Comparison of ENCODE assay signal across 8 mouse cellular contexts in genomic region chr11:79962877-79963183, GRCm38 (mm10). TPM values are rescaled to one million over a fixed set of nuclear protein-coding genes. Genes with fewer than 3 reads are reported as not detected.
DNase-seq lines count a peak whose midpoint lies in the region; ATAC-seq and TF ChIP-seq lines count a peak whose summit lies in the region.

No protein-coding gene starts in this region.

- peaks cover 7% of the 10 kb centered on the region; the same call in 1 of the 2 replicates for H3K4me1 ChIP-seq in heart, postnatal 0 days (ENCODE audit: control insufficient read depth, insufficient read depth)
- H3K4me1 ChIP-seq in bone marrow macrophage, adult 2 months (ENCODE audit: control insufficient read depth, insufficient read depth, low read length) = peaks cover 5% of the 10 kb centered on the region
- peaks cover 9% of the 10 kb centered on the region for H3K4me1 ChIP-seq in hindbrain, embryonic 15.5 days (replicated peaks)
- H3K4me1 ChIP-seq in midbrain, embryonic 13.5 days (replicated peaks) = peaks cover 11% of the 10 kb centered on the region

- DNase-seq in heart, postnatal 0 days (ENCODE audit: low spot score) = no peak
- no peak for DNase-seq in heart, postnatal 25 days (ENCODE audit: low spot score)
- no peak for DNase-seq in urinary bladder, postnatal 36 days (ENCODE audit: low spot score in 2 of 2)
- no peak for DNase-seq in gastrocnemius, postnatal 10 days
- DNase-seq in right cerebral cortex, adult 2 months (ENCODE audit: low spot score in 2 of 2) = no peak

- H3K27me3 ChIP-seq in heart, postnatal 0 days (ENCODE audit: control insufficient read depth, insufficient read depth, low read length) = no peaks in the 10 kb centered on the region
- 0 out of 2 replicates have a peak, but pooled peaks cover 2% of the 10 kb centered on the region for H3K27me3 ChIP-seq in hindbrain, embryonic 15.5 days
- H3K27me3 ChIP-seq in midbrain, embryonic 13.5 days = peaks cover 9% of the 10 kb centered on the region; the same call in 1 of the 2 replicates

- peak overlapping the region; percentile 71; the same call in 1 of the 2 replicates for H3K9ac ChIP-seq in heart, postnatal 0 days (replicated peaks; ENCODE audit: low read depth, low read length)
- peak overlapping the region; percentile 41 for H3K9ac ChIP-seq in hindbrain, embryonic 15.5 days
- H3K9ac ChIP-seq in midbrain, embryonic 13.5 days (replicated peaks) = peak overlapping the region; percentile 56; the same call in 1 of the 2 replicates

- WGBS in heart, postnatal 0 days = 3% methylated on average over 9 of the region's 9 CpGs
- WGBS in hindbrain, embryonic 15.5 days = 2% methylated on average over 9 of the region's 9 CpGs
- 7% methylated on average over 9 of the region's 9 CpGs for WGBS in midbrain, embryonic 13.5 days

- TF ChIP-seq EP300 in heart, postnatal 0 days (IDR thresholded peaks at IDR 0.05; ENCODE audit: low read depth) = no peak

- peak overlapping the region; percentile 72 for H3K4me2 ChIP-seq in heart, postnatal 0 days (ENCODE audit: low read depth, low read length)
- peak overlapping the region; percentile 76 for H3K4me2 ChIP-seq in hindbrain, embryonic 15.5 days
- peak overlapping the region; percentile 74 for H3K4me2 ChIP-seq in midbrain, embryonic 13.5 days (replicated peaks)

- no peak overlapping the region for H3K27ac ChIP-seq in heart, postnatal 0 days (ENCODE audit: low read depth)
- H3K27ac ChIP-seq in bone marrow macrophage, adult 2 months (ENCODE audit: insufficient read depth, low read depth, low read length) = peak overlapping the region; percentile 49
- peak overlapping the region; percentile 31; the same call in 1 of the 2 replicates for H3K27ac ChIP-seq in hindbrain, embryonic 15.5 days (replicated peaks)
- H3K27ac ChIP-seq in midbrain, embryonic 13.5 days = no peak overlapping the region

- intact Hi-C loops in heart, postnatal 25 days (cut with DNase I) = no loop called here

- TF ChIP-seq POLR2A in bone marrow macrophage, adult 2 months (IDR thresholded peaks at IDR 0.05; ENCODE audit: borderline replicate concordance, low read depth, low read length) = no peak

- peaks cover 9% of the 10 kb centered on the region for H3K36me3 ChIP-seq in heart, postnatal 0 days (replicated peaks; ENCODE audit: control insufficient read depth, insufficient read depth, low read length)
- H3K36me3 ChIP-seq in hindbrain, embryonic 15.5 days = peaks cover 14% of the 10 kb centered on the region
- peaks cover 21% of the 10 kb centered on the region for H3K36me3 ChIP-seq in midbrain, embryonic 13.5 days

- TF ChIP-seq CTCF in heart, postnatal 0 days (IDR thresholded peaks at IDR 0.05; ENCODE audit: low read depth) = no peak
- TF ChIP-seq CTCF in bone marrow macrophage, adult 2 months (IDR thresholded peaks at IDR 0.05; ENCODE audit: low read depth, low read length) = no peak

- peak overlapping the region; percentile 78 for H3K4me3 ChIP-seq in heart, postnatal 0 days (ENCODE audit: low read depth, low read length)
- H3K4me3 ChIP-seq in bone marrow macrophage, adult 2 months (ENCODE audit: insufficient read depth, low read length) = peak overlapping the region; percentile 90
- H3K4me3 ChIP-seq in hindbrain, embryonic 15.5 days = peak overlapping the region; percentile 68
- peak overlapping the region; percentile 62 for H3K4me3 ChIP-seq in midbrain, embryonic 13.5 days (replicated peaks)

- no peaks in the 10 kb centered on the region for H3K9me3 ChIP-seq in heart, postnatal 0 days (replicated peaks; ENCODE audit: control insufficient read depth, low read length)
- H3K9me3 ChIP-seq in hindbrain, embryonic 15.5 days = no peaks in the 10 kb centered on the region
- H3K9me3 ChIP-seq in midbrain, embryonic 13.5 days = no peaks in the 10 kb centered on the region

- ATAC-seq in heart, postnatal 0 days (ENCODE audit: insufficient read depth, low read depth) = no peak
- peak; percentile 24; the same call in 1 of the 2 replicates for ATAC-seq in hindbrain, embryonic 15.5 days (ENCODE audit: low FRiP score, low read depth)
- ATAC-seq in midbrain, embryonic 13.5 days = peak; percentile 19; the same call in 1 of the 2 replicates

RNA-seq across cellular contexts. Expression of gene Utp6, which starts 0.6 kb away (rescaled TPM):
- total RNA-seq in heart, postnatal 0 days (2014; rRNA removed; ENCODE audit: low replicate concordance) = 7.0 and 8.7 TPM in 2 replicates
- polyA plus RNA-seq in heart, postnatal 0 days (2015; fragmentation: Nextera tagmentation; extraction: Ambion mirVana) = 21.7 and 22.4 TPM in 2 replicates
- total RNA-seq in heart, postnatal 25 days (2021) = 10 to 100 TPM; 20.9 to 23.2 TPM
- polyA plus RNA-seq in bone marrow macrophage, adult 2 months (2012; ENCODE audit: insufficient read depth, insufficient read length, missing spikeins) = 24.1 and 29.9 TPM in 2 replicates
- 37.0 and 37.1 TPM in 2 replicates for polyA plus RNA-seq in hindbrain, embryonic 15.5 days (2015; fragmentation: Nextera tagmentation; extraction: Ambion mirVana)
- 49.9 and 54.8 TPM in 2 replicates for polyA plus RNA-seq in midbrain, embryonic 13.5 days (2015; fragmentation: Nextera tagmentation; extraction: Ambion mirVana)
- 10 to 100 TPM; 29.4 to 36.0 TPM for total RNA-seq in gastrocnemius, postnatal 10 days (2021)

RNA-seq across cellular contexts. Expression of gene Suz12, which starts 30.1 kb away (rescaled TPM):
- total RNA-seq in heart, postnatal 0 days (2014; rRNA removed; ENCODE audit: low replicate concordance) = 17.3 and 23.0 TPM in 2 replicates
- 9.2 and 9.4 TPM in 2 replicates for polyA plus RNA-seq in heart, postnatal 0 days (2015; fragmentation: Nextera tagmentation; extraction: Ambion mirVana)
- total RNA-seq in heart, postnatal 25 days (2021) = 10 to 100 TPM; 24.9 to 27.2 TPM
- 40.8 and 52.0 TPM in 2 replicates for polyA plus RNA-seq in bone marrow macrophage, adult 2 months (2012; ENCODE audit: insufficient read depth, insufficient read length, missing spikeins)
- polyA plus RNA-seq in hindbrain, embryonic 15.5 days (2015; fragmentation: Nextera tagmentation; extraction: Ambion mirVana) = 10.5 and 14.4 TPM in 2 replicates
- 22.1 and 22.5 TPM in 2 replicates for polyA plus RNA-seq in midbrain, embryonic 13.5 days (2015; fragmentation: Nextera tagmentation; extraction: Ambion mirVana)
- 10 to 100 TPM; 24.5 to 28.8 TPM for total RNA-seq in gastrocnemius, postnatal 10 days (2021)

Comparison
In these comparisons a context has a peak if more than half of its experiments do, and no peak if none do; other contexts are left out.
1. H3K27ac ChIP-seq: peak in bone marrow macrophage, adult 2 months (single experiment) and hindbrain, embryonic 15.5 days (single experiment); none in heart, postnatal 0 days (single experiment) and midbrain, embryonic 13.5 days (single experiment).
2. Peak in every context shown above with its lines, with median percentiles within 50 percentile points of each other: H3K4me2 ChIP-seq, H3K4me3 ChIP-seq and H3K9ac ChIP-seq.